Mouse (Mus musculus): ENCODE data around the gene Hnrnpul2. TPM values are rescaled to one million over a fixed set of nuclear protein-coding genes. Genes with fewer than 3 reads are reported as not detected.
"Not testable (repeated sequence)": the region's sequence is repeated elsewhere in the genome, so short reads cannot be mapped to it uniquely, and the experiment has no call there.

Hnrnpul2 gene
- total RNA-seq, 2 experiments from 2014 or later = 71.4 to 82.8 TPM

GRCm38 (mm10) chr19:8848356-8848755 lies 28.5 kb downstream of the Hnrnpul2 start:
- no peak for ATAC-seq (replicated peaks; ENCODE audit: poor library complexity, severe bottlenecking)

GRCm38 (mm10) chr19:8850402-8850901 lies 30.6 kb downstream of the Hnrnpul2 start, which contains the start of gene Lrrn4cl:
Gene Lrrn4cl (plus strand): TSS chr19:8850768.
- peak; percentile 17; the same call in 1 of the 2 replicates for ATAC-seq (replicated peaks; ENCODE audit: poor library complexity, severe bottlenecking)

GRCm38 (mm10) chr19:8851639-8852038 lies 31.8 kb downstream of the Hnrnpul2 start:
- peak; percentile 27; the same call in 1 of the 2 replicates for ATAC-seq (replicated peaks; ENCODE audit: poor library complexity, severe bottlenecking)

- no peak for ATAC-seq (replicated peaks; ENCODE audit: poor library complexity, severe bottlenecking)
These were observed 32.6 kb downstream of the Hnrnpul2 start for GRCm38 (mm10) chr19:8852236-8852928.

GRCm38 (mm10) chr19:8853117-8853516 lies 33.3 kb downstream of the Hnrnpul2 start:
- no peak for ATAC-seq (replicated peaks; ENCODE audit: poor library complexity, severe bottlenecking)

GRCm38 (mm10) chr19:8857689-8858088 lies 37.9 kb downstream of the Hnrnpul2 start:
- peak; percentile 79 for ATAC-seq (replicated peaks; ENCODE audit: poor library complexity, severe bottlenecking)

- ATAC-seq (replicated peaks; ENCODE audit: poor library complexity, severe bottlenecking) = no peak
These were observed 39.2 kb downstream of the Hnrnpul2 start for GRCm38 (mm10) chr19:8859018-8859417.

GRCm38 (mm10) chr19:8864265-8864664 lies 44.5 kb downstream of the Hnrnpul2 start:
- no peak for ATAC-seq (replicated peaks; ENCODE audit: poor library complexity, severe bottlenecking)

GRCm38 (mm10) chr19:8870381-8870780 lies 50.6 kb downstream of the Hnrnpul2 start:
- ATAC-seq (replicated peaks; ENCODE audit: poor library complexity, severe bottlenecking) = not testable (repeated sequence)

GRCm38 (mm10) chr19:8870838-8871237 lies 51.0 kb downstream of the Hnrnpul2 start:
- 0 out of 2 replicates have a peak, but pooled peaks have one; percentile 19 for ATAC-seq (replicated peaks; ENCODE audit: poor library complexity, severe bottlenecking)

- peak; percentile 99 for ATAC-seq (replicated peaks; ENCODE audit: poor library complexity, severe bottlenecking)
These were observed 51.7 kb downstream of the Hnrnpul2 start, which contains the start of gene Ubxn1 for GRCm38 (mm10) chr19:8871267-8872186. Gene Ubxn1 (plus strand): TSS chr19:8871496.

GRCm38 (mm10) chr19:8872266-8872840 lies 52.5 kb downstream of the Hnrnpul2 start:
- no peak for ATAC-seq (replicated peaks; ENCODE audit: poor library complexity, severe bottlenecking)

- ATAC-seq (replicated peaks; ENCODE audit: poor library complexity, severe bottlenecking) = no peak
These were observed 55.2 kb downstream of the Hnrnpul2 start for GRCm38 (mm10) chr19:8875031-8875430.

GRCm38 (mm10) chr19:8880311-8881033 lies 60.7 kb downstream of the Hnrnpul2 start, which contains the start of gene Uqcc3:
Gene Uqcc3 (minus strand): TSS chr19:8880923.
- peak; percentile 94 for ATAC-seq (replicated peaks; ENCODE audit: poor library complexity, severe bottlenecking)

GRCm38 (mm10) chr19:8881034-8881392 lies 61.2 kb downstream of the Hnrnpul2 start:
- ATAC-seq (replicated peaks; ENCODE audit: poor library complexity, severe bottlenecking) = peak; percentile 6; the same call in 1 of the 2 replicates

GRCm38 (mm10) chr19:8883616-8884015 lies 63.8 kb downstream of the Hnrnpul2 start, which contains the start of the genes Lbhd1 and Gm49403:
Gene Lbhd1 (plus strand): TSS chr19:8883732.
Gene Gm49403 (plus strand): TSS chr19:8883930.
- no peak for ATAC-seq (replicated peaks; ENCODE audit: poor library complexity, severe bottlenecking)
